Mouse (Mus musculus) heart, embryonic 10.5 days (tissue): ENCODE results near the gene Psmb10. TPM values are rescaled to one million over a fixed set of nuclear protein-coding genes. Genes with fewer than 3 reads are reported as not detected.

Experiments used
- DNase-seq: peaks from one replicate; pipeline ENCODE4 v3.0.0-alpha.2; 2017; ENCODE audit warnings: low spot score
- H3K27ac ChIP-seq: fragments of 300-500 bp; sonication (generic); 2 replicates; pipeline ENCODE4 v1.5.1; 2016; ENCODE audit warnings: mild to moderate bottlenecking
- H3K27me3 ChIP-seq: fragments of 300-500 bp; sonication (generic); 2 replicates; pipeline ENCODE4 v1.6.1; 2016; ENCODE audit warnings: mild to moderate bottlenecking; ENCODE audit not compliant: poor library complexity, insufficient read depth, severe bottlenecking
- H3K36me3 ChIP-seq: fragments of 300-500 bp; sonication (generic); 2 replicates; pipeline ENCODE4 v1.6.1; 2016; ENCODE audit warnings: mild to moderate bottlenecking, moderate library complexity
- H3K4me1 ChIP-seq: fragments of 300-500 bp; sonication (generic); 2 replicates; pipeline ENCODE4 v1.6.1; 2016; ENCODE audit warnings: mild to moderate bottlenecking
- H3K4me3 ChIP-seq: fragments of 300-500 bp; sonication (generic); 2 replicates; pipeline ENCODE4 v1.5.1; 2016; ENCODE audit warnings: mild to moderate bottlenecking, moderate library complexity
- H3K9me3 ChIP-seq: fragments of 300-500 bp; sonication (generic); 2 replicates; pipeline ENCODE4 v1.6.1; 2016; ENCODE audit warnings: mild to moderate bottlenecking, moderate library complexity
- WGBS: fragments of 180-500 bp; shearing (Covaris S2); methylation state at CpG from one replicate; pipeline ENCODE4 v1.1.7; 2016; 5-methylcytosine and 5-hydroxymethylcytosine counted together
- microRNA-seq: library from miRNA; unstranded; fragments of <30 nt; microRNA quantifications from one replicate; pipeline ENCODE4, GENCODE M21; 2017
- polyA plus RNA-seq: library from polyadenylated mRNA; unstranded; fragments of >200 nt; fragmentation: Nextera tagmentation; extraction: Ambion mirVana; gene quantifications from 2 replicates; pipeline ENCODE4 v1.2.1, GENCODE M21; 2016

Gene Psmb10
- polyA plus RNA-seq, 1 experiment from 2014 or later: 70.7 TPM

GRCm38 (mm10) chr8:105890870-105891269, 47.4 kb downstream of the Psmb10 start:
- no peak for DNase-seq
- H3K27me3 ChIP-seq: no peaks in the 10 kb centered on the region
- H3K4me3 ChIP-seq: no peak overlapping the region
- peaks cover 78% of the 10 kb centered on the region for H3K36me3 ChIP-seq
- WGBS: 93% methylated on average over 6 of the region's 6 CpGs
- H3K9me3 ChIP-seq: no peaks in the 10 kb centered on the region
- H3K4me1 ChIP-seq: peaks cover 11% of the 10 kb centered on the region; the same call in 1 of the 2 replicates
- no peak overlapping the region for H3K27ac ChIP-seq

GRCm38 (mm10) chr8:105889756-105890465, 48.3 kb downstream of the Psmb10 start:
- H3K27ac ChIP-seq: no peak overlapping the region
- no peaks in the 10 kb centered on the region for H3K9me3 ChIP-seq
- H3K36me3 ChIP-seq: peaks cover 85% of the 10 kb centered on the region
- no peak overlapping the region for H3K4me3 ChIP-seq
- no peak for DNase-seq
- peaks cover 11% of the 10 kb centered on the region; the same call in 1 of the 2 replicates for H3K4me1 ChIP-seq
- H3K27me3 ChIP-seq: no peaks in the 10 kb centered on the region
- WGBS: 91% methylated on average over 12 of the region's 12 CpGs

Small RNA genes within 50 kb of the gene (microRNA-seq; reads per million reads assigned to microRNA genes)
- gene Mir7074: not detected

Other genes with a start within 250 kb of the Psmb10 start
- 46.6 and 52.9 TPM in 2 replicates for gene Acd, start 237.3 kb downstream of the Psmb10 start, polyA plus RNA-seq
- gene Pard6a, start 237.3 kb downstream of the Psmb10 start, polyA plus RNA-seq: 12.8 and 14.1 TPM in 2 replicates
- not detected in 2 replicates for gene 4933405L10Rik, start 230.8 kb downstream of the Psmb10 start, polyA plus RNA-seq
- gene Enkd1, start 230.2 kb downstream of the Psmb10 start, polyA plus RNA-seq: 18.7 and 28.8 TPM in 2 replicates
- 13.1 and 18.2 TPM in 2 replicates for gene Gfod2, start 179.8 kb downstream of the Psmb10 start, polyA plus RNA-seq
- 8.6 and 10.4 TPM in 2 replicates for gene Ranbp10, start 111.1 kb downstream of the Psmb10 start, polyA plus RNA-seq
- 0.06 TPM in 2 replicates for gene Tsnaxip1, start 110.7 kb downstream of the Psmb10 start, polyA plus RNA-seq
- 46.5 and 55.2 TPM in 2 replicates for gene Cenpt, start 85.2 kb downstream of the Psmb10 start, polyA plus RNA-seq
- 61.6 and 74.0 TPM in 2 replicates for gene Thap11, start 83.3 kb downstream of the Psmb10 start, polyA plus RNA-seq
- 274 and 314 TPM in 2 replicates for gene Nutf2, start 77.9 kb downstream of the Psmb10 start, polyA plus RNA-seq
- gene Edc4, start 57.6 kb downstream of the Psmb10 start, polyA plus RNA-seq: 50.2 and 52.6 TPM in 2 replicates
- gene Nrn1l, start 44.9 kb downstream of the Psmb10 start, polyA plus RNA-seq: 0.43 and 0.46 TPM in 2 replicates
- gene Pskh1, start 38.0 kb downstream of the Psmb10 start, polyA plus RNA-seq: 30.3 and 30.4 TPM in 2 replicates
- gene Ctrl, start 4.6 kb downstream of the Psmb10 start, polyA plus RNA-seq: 1.9 and 2.6 TPM in 2 replicates
- gene Lcat, start 4.9 kb upstream of the Psmb10 start, polyA plus RNA-seq: 1.7 and 7.9 TPM in 2 replicates
- 45.1 and 56.1 TPM in 2 replicates for gene Slc12a4, start 27.7 kb upstream of the Psmb10 start, polyA plus RNA-seq
- gene Dpep3, start 41.0 kb upstream of the Psmb10 start, polyA plus RNA-seq: not detected in 2 replicates
- 19.7 and 19.8 TPM in 2 replicates for gene Dus2, start 52.9 kb upstream of the Psmb10 start, polyA plus RNA-seq
- gene Dpep2nb, start 67.5 kb upstream of the Psmb10 start, polyA plus RNA-seq: 0.31 TPM in 1 of 2 replicates, not detected in the other
- 16.1 and 18.7 TPM in 2 replicates for gene Ddx28, start 73.4 kb upstream of the Psmb10 start, polyA plus RNA-seq
- 4.9 and 6.5 TPM in 2 replicates for gene Nfatc3, start 120.4 kb upstream of the Psmb10 start, polyA plus RNA-seq
- 2.4 and 5.4 TPM in 2 replicates for gene Esrp2, start 198.5 kb upstream of the Psmb10 start, polyA plus RNA-seq
- 10.6 and 13.6 TPM in 2 replicates for gene Pla2g15, start 212.0 kb upstream of the Psmb10 start, polyA plus RNA-seq
- 47.3 and 67.8 TPM in 2 replicates for gene Slc7a6, start 230.4 kb upstream of the Psmb10 start, polyA plus RNA-seq